Mouse (Mus musculus): ENCODE measurements around the gene Gm10945.

Gene Gm10945

DNA sequence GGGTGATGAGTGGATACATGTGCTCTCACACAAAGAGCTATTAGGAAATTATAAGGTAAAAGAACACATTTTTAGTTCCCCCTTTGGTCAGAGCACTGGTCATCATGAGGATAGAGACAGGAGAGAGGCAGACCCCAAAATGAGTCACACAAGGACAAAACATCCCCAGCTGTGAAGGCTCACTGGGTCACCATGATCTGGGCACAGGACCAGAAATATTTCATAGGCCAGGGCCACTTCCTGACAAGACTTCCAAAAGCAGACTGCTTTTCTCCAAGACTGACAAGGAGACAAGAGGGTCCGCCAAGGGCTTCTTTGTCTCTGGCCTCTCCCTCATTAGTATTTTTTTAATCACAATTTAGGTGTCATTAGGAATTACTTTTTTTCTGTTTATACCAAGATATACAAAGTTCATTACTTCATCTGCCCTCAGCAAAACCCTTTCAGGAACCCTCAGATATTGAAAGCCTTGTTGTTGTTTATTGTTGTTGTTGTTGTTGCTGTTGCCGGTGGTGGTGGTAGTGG is at the start of gene Gm10945:
Gene Gm10945 (minus strand): TSS at position 475 of the 525 bp plus-strand sequence.
- no peak for DNase-seq (ENCODE audit: low spot score in 2 of 2)

DNA sequence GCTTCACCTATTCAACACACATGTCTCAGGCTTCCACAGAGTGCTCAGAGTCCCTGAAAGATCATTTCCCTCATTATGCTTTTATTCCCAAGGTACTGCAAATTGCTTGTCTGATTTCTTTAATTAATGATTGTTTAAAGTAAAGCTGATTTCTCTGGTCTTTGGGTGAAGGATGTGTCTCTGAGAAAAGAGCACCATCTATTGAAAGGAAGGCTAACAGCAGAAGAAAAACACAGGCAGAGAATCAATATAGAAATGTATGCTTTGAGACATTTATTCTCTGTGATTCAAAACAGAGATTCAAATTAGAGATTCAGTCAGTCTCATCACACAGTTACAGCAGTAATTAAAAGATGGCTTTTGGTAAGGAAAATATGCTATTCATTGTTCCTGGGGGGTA is 28.7 kb upstream of the Gm10945 start:
- DNase-seq (ENCODE audit: low spot score in 2 of 2), result no peak

DNA sequence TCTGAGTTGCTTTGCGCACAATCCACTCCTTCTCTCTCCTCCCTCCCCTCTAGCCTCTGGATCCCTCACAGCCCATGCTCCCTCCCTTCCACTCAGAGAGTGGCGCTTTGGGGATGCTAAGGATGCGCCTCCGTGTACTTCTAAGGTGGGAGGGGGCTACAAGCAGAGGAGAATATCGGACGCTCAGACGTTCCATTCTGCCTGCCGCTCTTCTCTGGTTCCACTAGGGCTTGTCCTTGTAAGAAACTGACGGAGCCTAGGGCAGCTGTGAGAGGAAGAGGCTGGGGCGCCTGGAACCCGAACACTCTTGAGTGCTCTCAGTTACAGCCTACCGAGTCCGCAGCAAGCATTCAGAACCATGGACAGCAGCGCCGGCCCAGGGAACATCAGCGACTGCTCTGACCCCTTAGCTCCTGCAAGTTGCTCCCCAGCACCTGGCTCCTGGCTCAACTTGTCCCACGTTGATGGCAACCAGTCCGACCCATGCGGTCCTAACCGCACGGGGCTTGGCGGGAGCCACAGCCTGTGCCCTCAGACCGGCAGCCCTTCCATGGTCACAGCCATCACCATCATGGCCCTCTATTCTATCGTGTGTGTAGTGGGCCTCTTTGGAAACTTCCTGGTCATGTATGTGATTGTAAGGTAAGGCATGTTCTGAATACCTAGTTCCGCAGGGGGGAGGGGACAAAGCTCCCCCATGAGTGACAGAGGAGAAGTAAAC is 27.1 kb upstream of the Gm10945 start:
- DNase-seq (ENCODE audit: low spot score in 2 of 2), result peak in 1 of 2 experiments; percentile 32

DNA sequence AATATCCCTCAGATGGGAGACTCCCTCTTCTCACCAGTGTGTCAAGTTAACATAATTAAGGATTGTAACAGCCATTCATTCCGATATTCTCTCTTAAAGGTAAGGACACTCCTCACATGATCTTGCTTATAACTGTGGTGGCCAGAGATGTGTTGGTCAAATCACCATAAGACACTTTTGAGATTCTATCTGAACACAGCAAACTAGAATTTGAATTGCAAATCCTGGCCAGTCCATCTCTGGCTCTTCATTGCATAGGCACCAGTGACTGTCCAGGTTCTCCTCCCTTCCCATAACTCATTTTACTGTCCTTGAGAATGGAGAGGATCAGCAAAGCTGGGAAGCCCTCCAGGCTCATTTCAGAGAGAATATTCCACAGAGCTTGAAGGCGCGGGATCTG is 3.4 kb downstream of the Gm10945 start, which contains the start of gene Oprm1:
Gene Oprm1 (plus strand): TSS at position 301 of the 400 bp plus-strand sequence.
- no peak for DNase-seq (ENCODE audit: low spot score in 2 of 2)

DNA sequence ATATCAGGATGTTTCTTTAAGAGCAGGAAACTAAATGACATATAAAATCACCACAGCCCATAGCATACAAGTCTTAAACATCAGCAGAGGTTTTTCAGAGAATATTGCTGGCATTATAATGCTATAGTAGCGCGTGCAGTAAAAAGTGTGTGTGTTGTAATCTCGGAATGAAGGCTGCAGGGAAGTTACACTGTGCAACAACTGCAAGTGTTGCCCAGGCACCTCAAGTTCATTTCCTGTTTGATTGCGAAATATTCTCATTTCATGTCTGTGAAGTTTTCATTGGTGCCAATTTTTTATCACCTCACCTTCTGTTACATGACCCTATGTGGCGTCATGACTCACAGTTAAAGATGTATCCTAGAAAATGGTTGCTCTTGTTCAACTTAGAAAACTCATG is 8.2 kb downstream of the Gm10945 start:
- DNase-seq (ENCODE audit: low spot score in 2 of 2), result no peak

DNA sequence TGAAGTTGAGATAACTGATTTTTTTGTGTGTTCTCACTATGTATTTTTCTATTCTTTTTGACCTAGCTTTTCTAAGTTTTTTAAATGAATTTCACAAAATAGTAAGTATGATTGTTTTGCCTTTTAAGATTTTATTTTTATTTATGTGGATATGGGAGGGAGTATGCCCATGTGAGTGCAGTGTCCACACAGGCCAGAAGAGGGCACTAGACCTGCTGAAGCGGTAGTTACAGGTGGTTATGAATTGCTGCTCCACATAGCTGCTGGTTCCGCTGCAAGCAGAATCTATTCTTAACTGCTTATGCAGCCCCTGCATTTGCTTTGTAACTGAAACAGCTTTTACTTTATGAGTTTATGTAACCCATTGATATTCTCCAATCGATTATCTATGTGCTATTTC is 33.1 kb downstream of the Gm10945 start:
- no peak for DNase-seq (ENCODE audit: low spot score in 2 of 2)

DNA sequence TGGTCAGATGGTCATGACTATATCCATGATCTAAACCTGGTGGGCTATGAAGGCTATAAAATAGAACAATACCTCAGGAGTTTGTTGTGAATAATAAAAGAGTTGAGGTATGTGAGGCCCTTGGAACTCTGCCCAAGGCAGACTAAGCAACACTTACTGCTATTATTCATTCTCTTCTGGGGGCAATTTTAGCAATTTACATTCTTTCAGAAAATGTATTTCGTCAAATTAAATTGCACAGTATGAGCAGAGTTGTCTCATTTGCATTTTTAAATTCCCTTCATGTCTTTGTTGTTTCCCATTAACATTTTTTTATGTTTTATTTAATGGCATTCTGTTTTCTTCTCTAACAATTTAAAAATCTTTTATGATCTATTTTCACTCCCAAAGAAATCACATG is 37.8 kb downstream of the Gm10945 start:
- no peak for DNase-seq (ENCODE audit: low spot score in 2 of 2)

DNA sequence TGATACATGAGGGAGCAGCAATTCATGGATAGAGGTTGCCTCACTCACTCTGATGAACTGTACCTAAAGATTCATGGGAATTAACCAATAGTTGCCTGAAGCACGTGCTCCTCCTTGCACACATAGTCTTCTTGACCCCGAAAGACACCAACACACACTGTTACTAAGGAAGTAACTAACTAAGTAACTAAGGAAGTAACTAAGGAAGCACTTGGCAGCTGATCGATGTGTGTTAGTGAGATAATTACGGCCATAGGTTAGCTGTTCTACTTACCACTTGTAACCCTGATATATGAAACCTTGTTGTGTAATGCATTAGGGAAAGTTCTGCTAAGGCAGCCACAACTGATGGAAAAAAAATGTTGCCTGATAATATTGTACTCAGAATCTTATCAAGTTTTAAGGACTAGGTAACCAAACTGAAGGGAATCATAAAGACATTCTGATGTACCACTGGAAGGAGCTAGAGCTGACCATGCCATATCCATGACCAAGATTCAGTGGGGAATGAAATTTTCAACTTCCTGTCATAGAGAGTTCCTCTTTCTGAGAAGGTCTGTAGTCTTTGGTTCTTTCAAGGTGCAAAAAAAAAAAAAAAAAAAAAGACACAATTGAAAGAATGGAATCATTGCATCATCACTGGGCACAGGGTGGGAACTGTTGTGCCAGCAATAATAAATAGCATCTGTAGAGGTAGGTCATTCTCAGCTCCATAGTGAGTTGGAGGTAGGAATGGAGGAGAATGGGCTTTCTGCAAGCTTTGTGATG is 44.2 kb downstream of the Gm10945 start:
- no peak for DNase-seq (ENCODE audit: low spot score in 2 of 2)

DNA sequence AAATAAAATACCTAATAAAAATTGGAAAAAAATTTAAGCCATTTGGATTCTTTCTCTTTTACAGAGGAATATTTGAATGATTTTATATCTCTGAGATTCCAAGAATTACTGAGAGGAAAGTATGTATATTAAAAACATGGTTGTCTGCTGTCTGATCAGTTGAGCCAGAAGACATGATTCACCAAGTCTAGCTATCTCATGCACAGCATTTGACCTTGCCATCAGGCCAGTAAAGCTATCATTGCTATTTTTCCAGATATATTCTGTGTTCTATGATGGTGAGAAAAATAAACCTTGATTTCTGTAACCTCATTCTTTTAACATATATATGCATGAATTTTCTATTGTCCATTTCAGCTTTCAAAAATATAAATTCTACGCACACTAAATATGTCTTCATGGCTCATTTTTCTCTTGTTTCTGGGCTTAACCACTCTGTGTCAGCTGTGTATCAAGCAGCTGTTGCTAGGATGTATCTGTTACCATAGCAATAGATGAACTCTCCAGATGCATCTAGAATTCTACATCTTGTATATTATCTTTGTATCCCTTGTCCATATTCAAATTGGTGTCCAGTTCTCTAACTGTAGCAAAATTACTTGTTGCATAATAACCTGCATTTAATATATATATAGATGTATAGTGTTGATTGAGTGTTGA is 56.2 kb downstream of the Gm10945 start:
- no peak for DNase-seq (ENCODE audit: low spot score in 2 of 2)

DNA sequence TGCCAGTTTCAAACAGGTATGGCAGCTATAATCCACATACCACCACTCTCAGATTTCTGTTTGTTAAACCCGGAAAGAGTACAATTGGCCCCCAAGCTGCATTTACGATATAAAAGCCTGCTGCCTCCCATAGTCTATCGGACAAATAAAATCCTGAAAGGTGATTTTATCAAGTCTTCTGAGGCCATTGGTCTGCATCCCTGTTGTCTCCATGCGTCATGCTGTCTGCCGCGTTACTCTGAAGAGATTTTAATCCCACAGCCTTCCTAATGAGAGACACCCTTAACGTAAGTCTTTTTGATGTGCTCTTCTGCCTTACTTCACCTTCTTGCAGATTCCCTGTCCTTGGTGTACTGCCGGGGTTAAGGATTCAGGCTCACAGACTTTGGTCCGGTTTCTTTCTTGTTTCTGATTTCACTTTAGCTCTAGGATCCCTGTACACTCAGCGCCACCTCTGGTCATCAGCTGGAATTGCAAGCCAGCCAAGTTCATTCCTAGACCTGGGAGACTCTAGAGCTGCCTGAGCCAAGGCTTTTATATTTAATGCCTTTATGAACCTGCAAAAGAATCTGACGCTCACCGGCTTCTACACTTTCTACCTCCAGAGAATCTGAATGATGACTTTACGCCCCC is 67.2 kb downstream of the Gm10945 start:
- no peak for DNase-seq (ENCODE audit: low spot score in 2 of 2)

Measured in spleen, postnatal 10 days (tissue).